Mouse (Mus musculus) brain, embryonic 14.5 days (tissue): ENCODE data around the gene Ttc39a. TPM values are rescaled to one million over a fixed set of nuclear protein-coding genes. Genes with fewer than 3 reads are reported as not detected.

Source experiments
- DNase-seq: peaks from one replicate; pipeline ENCODE4 v3.0.0-alpha.2; 2011; ENCODE audit warnings: low read depth
- CTCF ChIP-seq: fragments of 200-500 bp; IDR thresholded peaks from 2 replicates; pipeline ENCODE4 v1.5.1; 2012; ENCODE audit warnings: inconsistent platforms, mild to moderate bottlenecking, moderate library complexity, borderline replicate concordance; ENCODE audit not compliant: insufficient read depth, insufficient read length; ENCODE audit errors: extremely low read depth
- POLR2A ChIP-seq: fragments of 200-500 bp; IDR thresholded peaks from 2 replicates; pipeline ENCODE4 v1.6.1; 2012; ENCODE audit warnings: mild to moderate bottlenecking, inconsistent platforms, borderline replicate concordance; ENCODE audit not compliant: poor library complexity, insufficient read depth, insufficient read length, severe bottlenecking; ENCODE audit errors: extremely low read depth
- polyA plus RNA-seq: library from polyadenylated mRNA; depleted of rRNA; stranded (reverse); fragments of >200 nt; gene quantifications from 2 replicates; pipeline ENCODE4 v1.2.3, GENCODE M21; 2012

Gene Ttc39a
- polyA plus RNA-seq, 1 experiment, result 1.2 TPM

GRCm38 (mm10) chr4:109407701-109408485, 1.5 kb downstream of the Ttc39a start:
- TF ChIP-seq POLR2A (no peak), CTCF (no peak)
- no peak for DNase-seq

- no peak for DNase-seq
- no peak for TF ChIP-seq POLR2A
- TF ChIP-seq CTCF, result no peak
Observed at GRCm38 (mm10) chr4:109410681-109411376, 4.4 kb downstream of the Ttc39a start.

DNA sequence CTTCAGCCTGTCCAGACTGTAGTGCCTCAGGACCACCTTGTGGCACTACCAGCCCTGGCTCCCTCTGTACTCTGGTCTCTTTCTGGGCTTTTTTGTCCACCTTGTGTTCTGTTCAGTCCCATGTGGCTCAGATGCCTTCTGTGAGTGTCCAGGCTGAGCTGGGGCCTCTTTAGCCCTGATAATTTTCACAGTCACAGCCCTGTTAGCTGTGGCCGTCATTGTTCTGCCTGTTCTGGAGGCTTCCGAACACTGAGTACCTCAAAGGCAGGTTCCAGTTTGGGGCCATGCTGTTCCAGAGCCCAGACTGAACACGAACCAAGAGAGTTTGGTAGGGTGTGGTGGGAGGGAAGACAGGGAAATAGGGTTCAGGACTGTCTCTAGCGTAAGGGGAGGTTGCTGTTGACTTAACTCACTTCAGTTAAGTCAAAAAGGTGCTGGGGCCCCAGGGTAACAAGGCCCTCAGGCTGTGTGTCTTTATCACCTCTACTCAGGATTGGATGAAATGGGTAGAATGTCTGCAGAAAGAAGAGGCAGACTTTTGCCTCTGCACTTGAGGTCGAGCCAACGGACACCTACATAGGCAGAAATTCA, 5.0 kb downstream of the Ttc39a start:
- TF ChIP-seq CTCF, result no peak
- TF ChIP-seq POLR2A, result no peak
- DNase-seq, result no peak

GRCm38 (mm10) chr4:109412233-109412632, 5.8 kb downstream of the Ttc39a start:
- DNase-seq, result no peak
- no peak for TF ChIP-seq CTCF
- TF ChIP-seq POLR2A, result no peak

DNA sequence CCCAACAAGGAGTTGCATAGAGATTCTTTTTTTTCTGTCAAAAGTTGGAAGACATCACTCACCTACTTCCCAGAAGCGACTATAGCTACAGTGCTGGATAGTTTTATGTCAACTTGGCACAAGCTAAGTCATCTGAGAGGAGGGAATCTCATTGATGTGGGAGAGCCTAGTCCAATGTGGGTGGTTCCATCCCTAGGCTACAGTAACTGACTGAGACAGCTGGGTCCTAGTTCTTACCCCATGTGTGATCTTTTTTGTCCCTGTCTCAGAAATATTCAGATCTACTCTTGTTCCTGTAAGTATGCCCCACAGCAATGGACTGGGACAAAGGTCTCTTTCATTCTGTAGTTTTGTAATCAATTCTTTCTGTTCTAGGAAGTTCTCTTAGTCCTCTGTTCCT, 11.6 kb downstream of the Ttc39a start:
- DNase-seq, result no peak
- TF ChIP-seq CTCF, result no peak
- no peak for TF ChIP-seq POLR2A

GRCm38 (mm10) chr4:109419017-109419416, 12.6 kb downstream of the Ttc39a start:
- no peak for DNase-seq
- no peak for TF ChIP-seq POLR2A
- no peak for TF ChIP-seq CTCF

- DNase-seq, result no peak
- no peak for TF ChIP-seq POLR2A
- TF ChIP-seq CTCF, result no peak
Observed at GRCm38 (mm10) chr4:109419563-109419962, 13.1 kb downstream of the Ttc39a start.

- no peak for DNase-seq
- peak; percentile 39; the same call in 1 of the 2 replicates for TF ChIP-seq CTCF
- no peak for TF ChIP-seq POLR2A
Observed at GRCm38 (mm10) chr4:109420138-109420795, 13.8 kb downstream of the Ttc39a start.

- DNase-seq, result no peak
- TF ChIP-seq CTCF (no peak), POLR2A (no peak)
Observed at GRCm38 (mm10) chr4:109421608-109422007, 15.2 kb downstream of the Ttc39a start.

DNA sequence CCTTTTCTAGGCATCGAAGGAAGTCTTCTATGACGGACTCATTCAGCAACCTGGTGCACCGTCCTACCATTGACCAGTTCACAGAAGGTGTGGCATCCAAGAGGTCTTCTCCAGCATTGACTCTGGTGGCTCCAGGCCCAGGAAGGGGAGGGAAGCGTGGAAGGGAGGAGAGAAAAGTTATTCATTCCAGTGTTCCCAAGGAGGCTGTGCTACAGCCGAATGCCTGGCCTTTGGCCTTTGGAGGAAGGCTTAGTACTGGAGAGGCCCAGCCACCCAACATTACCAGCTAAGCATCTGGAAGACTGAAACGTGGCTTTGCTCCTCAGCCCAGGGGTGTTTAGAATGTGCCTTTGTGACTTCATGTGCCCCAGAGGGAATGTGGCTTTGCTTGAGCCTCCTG, 16.0 kb downstream of the Ttc39a start:
- TF ChIP-seq POLR2A (no peak), CTCF (no peak)

DNA sequence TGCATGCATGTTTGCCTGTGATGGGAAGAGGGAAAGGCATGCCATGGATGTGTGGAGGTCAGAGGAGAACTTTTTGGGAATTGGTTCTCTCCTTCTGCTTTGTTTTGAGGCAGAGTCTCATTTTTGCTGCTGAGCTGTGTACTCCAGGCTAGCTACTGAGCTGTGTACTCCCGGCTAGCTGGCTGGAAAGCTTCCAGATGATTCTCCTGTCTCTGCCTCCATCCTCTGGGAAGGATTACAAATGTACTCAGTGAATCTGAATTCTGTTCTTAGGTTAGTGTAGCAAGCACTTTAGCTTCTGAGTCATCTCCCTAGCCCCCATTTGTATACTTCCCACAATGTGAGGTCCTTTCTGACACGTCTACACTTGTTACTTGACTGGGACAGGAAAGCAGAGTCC, 17.0 kb downstream of the Ttc39a start:
- TF ChIP-seq POLR2A, result no peak
- no peak for TF ChIP-seq CTCF
- no peak for DNase-seq

More for the DNA sequence above, 16.0 kb downstream of the Ttc39a start:
- no peak for DNase-seq

GRCm38 (mm10) chr4:109427058-109427457, 20.6 kb downstream of the Ttc39a start:
- no peak for TF ChIP-seq POLR2A
- TF ChIP-seq CTCF, result no peak
- no peak for DNase-seq
